Mouse (Mus musculus) kidney, postnatal 0 days (tissue): ENCODE measurements around the gene Qrich2. TPM values are rescaled to one million over a fixed set of nuclear protein-coding genes. Genes with fewer than 3 reads are reported as not detected.

Experiments
- ATAC-seq: fragments of 200-750 bp; cut with Nextera tagmentation; replicated peaks from 2 replicates; pipeline ENCODE4 v1.8.0; 2017; ENCODE audit warnings: low read depth, moderate number of reproducible peaks, moderate TSS enrichment, moderate library complexity; ENCODE audit not compliant: low FRiP score
- DNase-seq: peaks from one replicate; pipeline ENCODE4 v3.0.0-alpha.2; 2016; ENCODE audit warnings: low spot score
- H3K27ac ChIP-seq: fragments of 300-500 bp; sonication (generic); 2 replicates; pipeline ENCODE4 v1.5.1; 2014; ENCODE audit warnings: mild to moderate bottlenecking
- H3K27me3 ChIP-seq: fragments of 300-500 bp; sonication (generic); 2 replicates; pipeline ENCODE4 v1.6.1; 2014; ENCODE audit warnings: low read length, mixed read lengths; ENCODE audit not compliant: insufficient read depth
- H3K36me3 ChIP-seq: fragments of 300-500 bp; sonication (generic); 2 replicates; pipeline ENCODE4 v1.6.1; 2014; ENCODE audit warnings: low read length, mixed read lengths; ENCODE audit not compliant: insufficient read depth
- H3K4me1 ChIP-seq: fragments of 300-500 bp; sonication (generic); replicated peaks from 2 replicates; pipeline ENCODE4 v1.6.1; 2014; ENCODE audit warnings: antibody characterized with exemption, low read length, mixed read lengths; ENCODE audit not compliant: insufficient read depth
- H3K4me2 ChIP-seq: fragments of 300-500 bp; sonication (generic); 2 replicates; pipeline ENCODE4 v1.6.1; 2014; ENCODE audit warnings: mild to moderate bottlenecking, low read length, moderate library complexity, mixed read lengths
- H3K4me3 ChIP-seq: fragments of 300-500 bp; sonication (generic); replicated peaks from 2 replicates; pipeline ENCODE4 v1.5.1; 2014; ENCODE audit warnings: low read depth, low read length
- H3K9ac ChIP-seq: fragments of 300-500 bp; sonication (generic); 2 replicates; pipeline ENCODE4 v1.6.1; 2014; ENCODE audit warnings: low read depth, low read length
- H3K9me3 ChIP-seq: fragments of 300-500 bp; sonication (generic); replicated peaks from 2 replicates; pipeline ENCODE4 v1.6.1; 2016; ENCODE audit warnings: low read length, inconsistent platforms, mixed read lengths
- CTCF ChIP-seq: IDR thresholded peaks from 2 replicates; pipeline ENCODE4 v1.5.1; 2016; ENCODE audit warnings: antibody characterized with exemption, low read depth, mild to moderate bottlenecking, moderate library complexity
- WGBS: fragments of 180-500 bp; shearing (Covaris S2); extraction: QIAGEN DNeasy Blood & Tissue Kit; methylation state at CpG from one replicate; pipeline ENCODE4 v1.1.7; 2014; 5-methylcytosine and 5-hydroxymethylcytosine counted together
- polyA plus RNA-seq: library from polyadenylated mRNA; unstranded; fragments of >200 nt; fragmentation: Nextera tagmentation; extraction: Ambion mirVana; gene quantifications from 2 replicates; pipeline ENCODE4 v1.2.1, GENCODE M21; 2015

Gene Qrich2
- polyA plus RNA-seq, result 0.24 and 0.32 TPM in 2 replicates

GRCm38 (mm10) chr11:116466141-116466540 lies at the start of gene Qrich2:
Gene Qrich2, minus strand, starts transcription at chr11:116466241.
- DNase-seq, result no peak
- Histone ChIP-seq H3K36me3 (peaks cover 11% of the 10 kb centered on the region), H3K4me1 (no peaks in the 10 kb centered on the region), H3K9ac (no peak within 1 kb of the TSS), H3K9me3 (no peaks in the 10 kb centered on the region), H3K4me2 (no peak within 1 kb of the TSS), H3K4me3 (no peak within 1 kb of the TSS), H3K27ac (no peak within 1 kb of the TSS), H3K27me3 (no peaks in the 10 kb centered on the region)
- WGBS, result 69% methylated on average over 20 of the region's 20 CpGs
- TF ChIP-seq CTCF, result no peak
- no peak for ATAC-seq

DNA sequence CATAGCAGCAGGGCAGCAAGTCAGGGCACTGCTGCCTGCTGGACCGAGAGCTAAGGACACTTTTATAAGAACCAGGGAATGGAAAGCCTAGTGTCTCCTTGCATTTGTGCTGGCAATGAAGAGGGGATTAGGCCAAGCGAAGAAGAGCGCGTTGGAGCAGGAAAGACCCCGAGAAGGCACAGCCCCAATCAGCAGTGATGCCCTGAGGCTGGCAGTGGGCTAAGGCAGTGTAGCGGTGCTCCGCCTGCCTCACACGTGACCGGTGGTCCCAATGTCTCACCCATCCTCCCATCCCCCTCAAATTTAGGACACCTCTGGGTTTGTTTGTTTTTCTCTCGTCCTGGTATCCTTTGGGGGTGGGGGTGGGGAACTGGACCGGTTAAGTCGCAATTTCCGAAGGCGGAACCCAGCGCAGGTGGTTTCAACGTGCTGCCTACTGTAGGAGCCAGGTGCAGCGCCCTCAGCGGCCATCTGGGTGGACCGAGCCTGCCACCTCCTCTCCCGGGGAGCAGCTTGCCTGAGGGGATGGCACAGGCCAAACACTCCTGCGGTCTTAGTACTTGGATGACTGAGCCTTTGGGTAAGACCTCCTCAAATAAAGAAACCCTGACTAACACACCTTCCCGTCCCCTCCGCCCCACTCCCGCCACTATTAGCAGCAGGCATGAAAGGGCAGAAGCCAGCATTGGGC lies 49.4 kb upstream of the Qrich2 start:
- DNase-seq (no peak), ATAC-seq (no peak; the same call in 1 of the 2 replicates)
- WGBS, result 18% methylated on average over 23 of the region's 24 CpGs
- Histone ChIP-seq H3K9ac (no peak overlapping the region), H3K27me3 (no peaks in the 10 kb centered on the region), H3K4me1 (no peaks in the 10 kb centered on the region; the same call in 1 of the 2 replicates), H3K4me2 (peak overlapping the region; percentile 18; the same call in 1 of the 2 replicates), H3K27ac (no peak overlapping the region), H3K36me3 (no peaks in the 10 kb centered on the region), H3K9me3 (no peaks in the 10 kb centered on the region), H3K4me3 (no peak overlapping the region)
- TF ChIP-seq CTCF, result peak; percentile 33; the same call in 1 of the 2 replicates

DNA sequence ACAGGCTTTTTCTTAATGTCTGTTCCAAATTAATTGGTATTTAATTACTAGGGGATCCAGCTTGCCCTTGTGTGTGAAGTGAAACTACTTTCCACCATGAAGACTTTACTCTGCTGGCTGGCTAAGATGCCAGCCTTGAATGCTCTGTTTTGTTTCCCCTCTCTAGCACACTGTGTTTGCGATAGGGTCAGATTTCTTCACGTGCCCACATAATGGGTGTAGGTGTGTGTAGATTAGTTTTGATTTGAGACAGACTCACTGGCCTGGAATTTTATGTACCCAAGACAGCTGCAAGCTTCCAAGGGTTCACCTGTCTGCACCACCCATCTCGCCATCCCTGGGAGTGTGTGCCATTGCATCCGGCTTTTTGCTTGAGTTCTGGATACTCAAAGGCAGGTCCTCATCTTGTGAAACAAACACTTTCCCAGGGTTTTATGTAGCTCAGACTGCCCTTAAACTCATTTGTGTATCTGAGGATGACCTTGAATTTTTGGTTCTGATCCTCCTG lies 47.5 kb upstream of the Qrich2 start:
- Histone ChIP-seq H3K4me2 (no peak overlapping the region), H3K9ac (no peak overlapping the region), H3K36me3 (no peaks in the 10 kb centered on the region), H3K9me3 (no peaks in the 10 kb centered on the region), H3K4me1 (no peaks in the 10 kb centered on the region; the same call in 1 of the 2 replicates), H3K4me3 (no peak overlapping the region), H3K27me3 (no peaks in the 10 kb centered on the region), H3K27ac (no peak overlapping the region)
- TF ChIP-seq CTCF, result no peak
- DNase-seq (no peak), ATAC-seq (no peak)
- 61% methylated on average over 4 of the region's 4 CpGs for WGBS

- Histone ChIP-seq H3K4me1 (no peaks in the 10 kb centered on the region; the same call in 1 of the 2 replicates), H3K9me3 (no peaks in the 10 kb centered on the region), H3K9ac (no peak overlapping the region), H3K36me3 (no peaks in the 10 kb centered on the region), H3K27ac (no peak overlapping the region), H3K4me3 (no peak overlapping the region), H3K4me2 (no peak overlapping the region), H3K27me3 (no peaks in the 10 kb centered on the region)
- ATAC-seq, result no peak
- no peak for TF ChIP-seq CTCF
- WGBS, result 86% methylated on average over 6 of the region's 6 CpGs
- no peak for DNase-seq
Measured at GRCm38 (mm10) chr11:116512987-116513386, 46.9 kb upstream of the Qrich2 start.

DNA sequence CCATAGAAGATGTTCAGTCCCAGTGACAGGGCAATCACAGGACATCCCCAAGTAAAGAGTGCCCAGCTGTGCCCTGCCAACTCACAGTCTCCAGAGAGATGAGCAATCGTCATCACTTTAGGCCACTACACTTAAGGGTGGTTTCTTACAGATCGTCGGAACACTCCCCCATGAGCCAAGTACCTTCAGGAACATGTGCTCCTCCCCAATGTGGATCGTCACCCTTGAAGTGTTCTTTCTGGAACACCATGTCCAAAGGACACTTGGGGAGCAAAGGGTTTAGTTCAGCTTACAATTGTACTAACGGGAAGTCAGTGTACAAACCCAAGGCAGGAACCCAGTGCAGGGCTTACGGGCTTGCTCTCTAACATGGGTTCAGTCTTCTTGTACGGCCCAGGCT lies 46.1 kb upstream of the Qrich2 start:
- Histone ChIP-seq H3K27me3 (no peaks in the 10 kb centered on the region), H3K4me1 (no peaks in the 10 kb centered on the region), H3K9ac (no peak overlapping the region), H3K4me2 (no peak overlapping the region), H3K4me3 (no peak overlapping the region), H3K36me3 (no peaks in the 10 kb centered on the region), H3K27ac (no peak overlapping the region), H3K9me3 (no peaks in the 10 kb centered on the region)
- ATAC-seq (no peak), DNase-seq (no peak)
- no peak for TF ChIP-seq CTCF
- WGBS, result 93% methylated on average over 7 of the region's 7 CpGs

GRCm38 (mm10) chr11:116511301-116511868 lies 45.3 kb upstream of the Qrich2 start:
- Histone ChIP-seq H3K9ac (no peak overlapping the region), H3K4me2 (no peak overlapping the region), H3K27ac (no peak overlapping the region), H3K4me1 (no peaks in the 10 kb centered on the region), H3K4me3 (no peak overlapping the region), H3K36me3 (no peaks in the 10 kb centered on the region), H3K9me3 (no peaks in the 10 kb centered on the region), H3K27me3 (no peaks in the 10 kb centered on the region)
- DNase-seq (no peak), ATAC-seq (no peak)
- TF ChIP-seq CTCF, result no peak
- WGBS, result 49% methylated on average over 7 of the region's 7 CpGs
